Mouse (Mus musculus): Measurements from ENCODE around the gene Sema3d.

GRCm38 (mm10) chr5:12412595-12412994, 29.4 kb downstream of the Sema3d start:
- TF ChIP-seq CTCF (IDR thresholded peaks at IDR 0.05) (no peak), EP300 (IDR thresholded peaks at IDR 0.05) (no peak)
